Mouse (Mus musculus): ENCODE results near the gene Gng2. TPM values are rescaled to one million over a fixed set of nuclear protein-coding genes. Genes with fewer than 3 reads are reported as not detected.
"Not testable (repeated sequence)": the region's sequence is repeated elsewhere in the genome, so short reads cannot be mapped to it uniquely, and the experiment has no call there.

Gene Gng2
- total RNA-seq, 2 experiments from 2014 or later = 54.1 to 57.2 TPM

GRCm38 (mm10) chr14:19935084-19935483 lies 42.3 kb downstream of the Gng2 start:
- DNase-seq = no peak

- peak; percentile 61 for DNase-seq
Measured at GRCm38 (mm10) chr14:19933314-19933713, 44.1 kb downstream of the Gng2 start.

- DNase-seq = no peak
Measured at GRCm38 (mm10) chr14:19927879-19928278, 49.5 kb downstream of the Gng2 start.

GRCm38 (mm10) chr14:19927156-19927555 lies 50.3 kb downstream of the Gng2 start:
- DNase-seq = peak; percentile 38

- DNase-seq = no peak
Measured at GRCm38 (mm10) chr14:19926312-19926711, 51.1 kb downstream of the Gng2 start.

GRCm38 (mm10) chr14:19925157-19925556 lies 52.3 kb downstream of the Gng2 start:
- DNase-seq = no peak

- no peak for DNase-seq
Measured at GRCm38 (mm10) chr14:19924086-19924485, 53.3 kb downstream of the Gng2 start.

GRCm38 (mm10) chr14:19920254-19920691 lies 57.2 kb downstream of the Gng2 start:
- DNase-seq = no peak

- DNase-seq = no peak
Measured at GRCm38 (mm10) chr14:19919789-19920188, 57.6 kb downstream of the Gng2 start.

- no peak for DNase-seq
Measured at GRCm38 (mm10) chr14:19917534-19917933, 59.9 kb downstream of the Gng2 start.

GRCm38 (mm10) chr14:19916315-19916714 lies 61.1 kb downstream of the Gng2 start:
- DNase-seq = no peak

GRCm38 (mm10) chr14:19912891-19913290 lies 64.5 kb downstream of the Gng2 start:
- DNase-seq = no peak

GRCm38 (mm10) chr14:19905615-19906014 lies 71.8 kb downstream of the Gng2 start:
- peak; percentile 86 for DNase-seq

- no peak for DNase-seq
Measured at GRCm38 (mm10) chr14:19904821-19905220, 72.6 kb downstream of the Gng2 start.

- no peak for DNase-seq
Measured at GRCm38 (mm10) chr14:19904031-19904430, 73.4 kb downstream of the Gng2 start.

GRCm38 (mm10) chr14:19900492-19900891 lies 76.9 kb downstream of the Gng2 start:
- DNase-seq = no peak

GRCm38 (mm10) chr14:19887569-19887968 lies 89.9 kb downstream of the Gng2 start:
- no peak for DNase-seq

GRCm38 (mm10) chr14:19884431-19884830 lies 93.0 kb downstream of the Gng2 start:
- not testable (repeated sequence) for DNase-seq

GRCm38 (mm10) chr14:19874201-19874807 lies 103.1 kb downstream of the Gng2 start:
- no peak for DNase-seq

GRCm38 (mm10) chr14:19867286-19867935 lies 110.0 kb downstream of the Gng2 start:
- no peak for DNase-seq

GRCm38 (mm10) chr14:19865121-19865520 lies 112.3 kb downstream of the Gng2 start:
- not testable (repeated sequence) for DNase-seq

GRCm38 (mm10) chr14:19861311-19862080 lies 115.9 kb downstream of the Gng2 start:
- no peak for DNase-seq

- DNase-seq = no peak
Measured at GRCm38 (mm10) chr14:19860281-19860680, 117.1 kb downstream of the Gng2 start.
